Mouse (Mus musculus) ZHBTc4 (cell line): ENCODE measurements around the gene Usp31.

Source experiments
- DNase-seq: peaks from one replicate; pipeline ENCODE4 v3.0.0-alpha.2; 2011; ENCODE audit warnings: low read depth, low spot score

Usp31 gene

DNA sequence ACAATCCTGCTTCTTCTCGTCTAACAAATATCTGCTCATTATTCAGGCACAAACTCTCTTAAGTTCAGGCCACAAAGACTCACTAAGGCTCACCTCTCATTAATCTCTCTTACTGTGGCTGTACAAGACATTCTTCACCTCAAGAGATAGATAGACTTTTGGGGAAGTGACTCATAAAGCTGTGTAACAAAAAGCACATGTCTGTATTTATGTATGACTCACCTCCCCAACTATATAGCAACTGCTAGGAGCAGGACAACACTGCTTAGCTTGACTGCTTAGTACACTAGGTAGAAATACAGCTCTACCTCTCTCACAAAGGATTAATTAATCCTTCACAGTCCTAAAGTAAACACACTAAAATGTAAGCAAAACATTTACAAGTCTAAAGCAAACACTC, 46.3 kb downstream of the Usp31 start:
- no peak for DNase-seq

DNA sequence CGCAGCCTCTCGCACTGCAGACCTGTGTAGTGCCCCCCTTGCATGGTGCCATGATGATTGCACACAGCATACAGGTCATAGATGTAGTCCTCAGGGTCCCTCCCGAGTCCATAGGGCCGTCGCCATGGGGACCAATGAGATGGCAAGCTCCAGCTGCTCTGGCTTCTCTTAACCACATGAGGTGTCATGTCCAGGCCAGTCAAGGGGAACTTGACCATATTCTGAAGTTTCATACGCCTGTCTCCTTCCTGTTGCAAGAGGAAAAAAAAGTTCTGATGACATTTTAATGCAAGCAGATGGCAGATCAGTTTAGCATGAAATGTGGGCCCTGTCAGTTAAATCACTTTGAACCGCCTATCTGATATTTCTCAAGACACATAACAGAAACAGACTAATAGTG, 48.2 kb downstream of the Usp31 start:
- DNase-seq: no peak

DNA sequence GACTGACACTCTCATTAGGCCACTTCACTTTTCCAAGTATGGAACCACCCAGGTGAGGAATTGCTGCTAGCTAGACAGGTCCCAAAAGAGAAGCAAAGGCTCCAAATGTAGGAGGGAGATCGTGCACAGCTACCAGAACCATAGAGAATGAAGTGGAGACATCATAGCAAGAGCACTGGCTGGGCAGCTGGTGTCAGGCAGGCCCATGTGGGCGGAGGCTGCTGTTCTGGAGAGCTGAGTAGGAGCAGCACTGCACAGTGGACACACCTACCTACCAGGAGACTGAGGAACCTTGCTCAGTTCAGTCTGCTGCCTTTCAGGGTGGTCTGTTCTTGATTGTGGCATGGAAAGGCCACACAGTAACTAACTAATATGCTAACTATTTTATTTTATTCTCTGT, 52.4 kb downstream of the Usp31 start:
- DNase-seq: no peak

DNA sequence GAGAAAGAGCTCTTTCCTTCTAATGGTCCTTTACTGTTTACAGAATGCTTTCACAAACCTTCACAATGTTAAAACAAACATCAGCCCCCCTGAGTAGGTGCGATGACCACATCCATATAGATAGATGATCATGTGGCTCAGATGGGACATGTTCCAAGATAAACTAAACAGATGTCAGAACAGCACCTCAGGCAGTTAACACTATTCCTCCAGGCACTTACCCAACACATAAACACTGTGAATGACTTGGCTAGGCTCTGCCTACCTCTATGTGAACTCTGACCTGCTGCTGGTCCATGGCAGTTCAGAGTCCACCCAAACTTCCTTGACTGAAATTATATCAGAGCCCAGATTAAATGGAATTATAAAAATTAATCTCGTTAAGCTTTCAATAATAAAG, 54.4 kb downstream of the Usp31 start:
- no peak for DNase-seq

DNA sequence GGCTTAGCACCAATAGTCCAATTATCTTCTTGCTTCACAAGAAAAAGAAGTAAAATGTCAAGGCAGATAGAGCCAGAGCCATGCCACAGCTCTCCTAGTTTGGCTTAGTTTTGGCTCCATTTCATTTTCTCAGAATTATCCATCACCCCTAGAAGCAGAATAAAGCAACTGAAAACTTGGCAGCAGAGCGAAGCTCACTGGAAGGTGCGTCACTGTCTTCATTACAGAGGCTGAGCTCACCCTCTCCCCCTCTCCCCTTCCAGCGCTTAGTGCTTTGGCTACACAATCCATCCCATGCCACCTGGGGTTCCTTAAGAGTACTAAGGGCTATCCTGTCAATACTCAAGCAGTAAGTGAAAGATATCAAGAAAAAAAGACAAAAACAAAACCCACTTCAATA, 56.3 kb downstream of the Usp31 start:
- no peak for DNase-seq

DNA sequence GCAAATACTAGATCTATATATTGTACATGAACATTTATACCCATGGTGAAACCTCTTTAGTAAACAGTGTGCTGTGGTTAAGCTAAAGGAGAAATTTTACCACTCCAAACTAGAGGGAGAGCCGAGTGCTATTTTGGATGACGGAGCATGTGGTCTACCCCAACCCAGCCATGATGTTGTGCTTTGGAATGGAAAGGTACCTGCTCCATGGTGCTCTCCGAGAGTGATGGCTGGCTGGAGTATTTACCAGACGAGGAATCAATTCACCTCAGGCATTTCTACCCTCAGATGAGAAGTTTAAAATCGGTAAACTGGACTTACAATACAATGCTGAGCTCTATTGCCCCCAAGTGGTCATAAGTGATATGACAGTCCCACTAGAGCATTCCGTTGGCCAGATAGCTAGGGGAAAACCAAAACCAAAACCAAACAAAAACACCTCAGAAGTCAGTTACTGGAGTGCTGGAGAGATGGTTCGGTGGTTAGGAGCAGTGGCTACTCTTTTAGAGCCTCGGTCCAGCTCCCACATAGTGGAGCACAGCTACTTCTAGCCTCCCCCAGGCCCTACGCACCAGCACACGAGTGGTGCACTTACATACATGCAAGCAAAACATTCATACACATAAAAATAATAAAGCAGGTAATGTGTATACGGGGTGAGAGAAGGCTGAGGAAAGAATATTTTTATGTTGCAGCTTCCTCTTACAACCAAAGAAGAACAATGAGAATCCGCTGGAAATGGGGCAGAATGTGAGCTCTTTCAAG, 65.9 kb downstream of the Usp31 start:
- DNase-seq: peak; percentile 63

DNA sequence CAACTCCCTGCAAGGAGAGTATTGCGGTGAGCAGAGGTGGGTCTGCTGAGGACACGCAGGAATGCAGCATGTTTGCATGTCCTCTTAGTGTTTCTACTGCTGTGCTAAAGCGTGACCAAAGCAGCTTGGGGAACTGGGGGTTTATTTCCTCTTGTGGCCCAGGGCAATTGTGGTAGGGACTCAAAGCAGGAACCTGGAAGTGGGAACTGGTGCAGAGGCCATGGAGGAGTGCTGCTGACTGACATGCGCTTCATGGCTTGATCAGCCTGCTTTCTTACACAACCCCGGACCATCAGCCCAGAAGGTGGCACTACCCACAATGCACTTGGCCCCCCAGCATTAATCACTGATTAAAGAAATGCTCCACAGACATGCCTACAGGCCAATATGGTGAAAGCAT, 70.3 kb downstream of the Usp31 start:
- DNase-seq: no peak

DNA sequence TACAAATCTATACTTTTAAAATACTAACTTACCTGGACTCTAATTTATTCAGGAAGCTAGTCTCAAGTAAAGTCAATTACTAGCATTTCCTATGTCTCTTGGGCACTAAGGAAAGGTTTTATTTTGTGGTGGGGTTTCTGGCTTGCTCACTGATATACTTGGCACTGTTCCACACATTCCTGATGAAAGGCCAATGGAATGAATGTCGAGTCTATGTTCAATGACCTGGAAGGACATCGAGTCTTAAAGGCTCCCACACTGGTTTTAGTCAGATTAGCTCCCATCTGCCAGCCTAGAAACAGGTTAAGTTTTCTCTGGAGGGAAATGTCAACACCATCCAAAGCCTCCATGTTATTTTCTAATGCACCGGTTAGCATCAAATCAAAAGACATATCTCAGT, 72.8 kb downstream of the Usp31 start:
- DNase-seq: no peak

DNA sequence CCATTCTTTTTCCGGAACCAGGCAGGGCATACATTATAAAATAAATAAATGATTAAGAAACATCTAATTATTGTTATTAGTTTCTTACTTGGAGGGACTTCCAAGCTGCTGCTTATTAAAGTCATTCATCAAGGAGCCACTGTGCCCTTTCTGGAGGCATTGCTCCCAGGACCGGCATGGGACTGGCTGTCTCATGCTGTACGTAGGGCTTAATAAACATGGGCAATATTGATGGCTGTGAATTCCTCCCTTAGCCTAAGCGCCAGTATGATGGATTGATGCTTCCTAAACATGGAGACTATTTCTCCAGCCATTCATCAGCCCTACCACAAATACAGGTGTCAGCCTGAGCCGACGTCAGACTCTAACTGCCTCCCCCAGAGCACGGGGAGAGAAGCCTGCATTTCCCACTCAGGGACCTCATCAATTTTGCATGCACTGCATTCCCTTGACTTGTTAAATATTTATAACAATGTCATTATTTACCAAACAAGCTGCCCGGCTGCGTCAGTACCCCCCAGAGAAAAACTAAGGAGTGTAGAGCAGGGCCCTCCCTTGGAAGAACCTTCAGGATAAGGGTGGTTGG, 84.1 kb downstream of the Usp31 start:
- no peak for DNase-seq

DNA sequence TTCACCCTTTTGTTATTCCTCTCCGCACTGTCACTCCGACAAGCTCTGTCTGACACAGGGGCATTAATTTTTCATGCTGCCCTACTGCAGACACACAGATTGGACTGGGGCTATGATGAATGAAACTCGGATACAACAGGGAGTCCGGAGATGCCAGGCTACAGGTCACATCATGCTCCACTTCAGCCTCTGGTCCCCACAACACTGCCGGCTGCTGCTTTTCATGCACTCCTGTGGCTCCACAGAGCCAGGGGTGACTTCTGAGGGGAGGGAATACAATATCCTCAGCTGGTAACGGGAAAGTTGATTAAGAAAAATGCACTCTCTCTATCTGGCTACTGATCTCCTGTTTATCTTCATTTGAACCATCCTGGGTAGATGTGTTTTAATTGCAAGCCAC, 84.6 kb downstream of the Usp31 start:
- no peak for DNase-seq

DNA sequence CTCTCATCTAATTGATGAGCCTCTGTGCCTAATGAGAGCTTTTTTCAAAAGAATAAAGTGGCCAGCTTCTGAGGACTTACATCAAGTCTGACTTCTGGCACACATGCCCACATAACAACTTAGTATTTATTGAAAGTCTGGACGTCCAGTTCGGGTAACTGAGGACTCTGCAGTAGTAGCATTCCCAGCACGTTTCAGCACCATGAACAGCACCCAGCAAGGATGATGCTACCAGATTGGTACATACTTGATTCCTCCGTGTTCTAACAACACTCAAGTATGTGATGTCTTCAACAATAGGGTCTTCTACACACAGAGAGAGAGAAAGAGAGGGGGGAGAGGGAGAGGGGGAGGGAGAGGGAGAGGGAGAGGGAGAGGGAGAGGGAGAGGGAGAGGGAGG, 105.4 kb downstream of the Usp31 start:
- peak; percentile 49 for DNase-seq

DNA sequence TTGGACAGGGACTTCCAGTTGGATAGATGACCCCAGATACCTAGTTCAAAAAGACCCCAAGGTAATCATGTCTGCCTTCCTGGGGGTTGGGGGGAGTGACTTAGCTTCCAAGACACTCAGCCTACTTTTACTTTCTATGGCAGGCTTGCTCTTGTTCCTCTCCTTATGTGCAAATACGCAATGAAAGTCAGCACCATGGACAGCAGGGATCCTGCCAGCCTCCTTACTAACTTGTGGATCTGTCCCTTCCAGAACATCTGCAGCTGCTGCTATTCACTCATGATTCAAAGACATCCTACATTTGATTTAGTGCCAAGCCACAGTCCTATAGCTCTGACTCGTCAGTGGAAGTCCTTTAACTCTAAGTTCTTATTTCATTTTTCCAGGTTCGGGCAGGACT, 110.7 kb downstream of the Usp31 start:
- DNase-seq: peak; percentile 49

DNA sequence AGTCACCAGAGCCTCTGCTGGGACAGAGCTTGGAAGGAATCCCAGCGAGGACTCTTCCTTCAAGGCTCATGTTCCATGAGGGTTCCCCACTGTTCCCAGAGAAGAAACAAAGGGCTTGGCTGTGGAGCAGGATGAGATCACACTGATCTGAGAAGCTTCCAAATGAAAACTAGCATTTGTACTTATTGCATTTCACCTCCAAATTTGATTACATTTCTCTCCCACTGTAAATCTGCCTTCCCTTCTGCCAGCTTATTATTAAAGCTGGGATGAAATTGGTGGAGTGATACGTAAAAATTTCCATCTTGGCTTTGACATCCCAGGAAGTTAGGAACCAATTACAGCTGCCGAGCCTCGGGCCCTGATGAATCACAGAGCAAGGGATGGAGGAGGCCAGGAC, 111.6 kb downstream of the Usp31 start:
- DNase-seq: no peak

DNA sequence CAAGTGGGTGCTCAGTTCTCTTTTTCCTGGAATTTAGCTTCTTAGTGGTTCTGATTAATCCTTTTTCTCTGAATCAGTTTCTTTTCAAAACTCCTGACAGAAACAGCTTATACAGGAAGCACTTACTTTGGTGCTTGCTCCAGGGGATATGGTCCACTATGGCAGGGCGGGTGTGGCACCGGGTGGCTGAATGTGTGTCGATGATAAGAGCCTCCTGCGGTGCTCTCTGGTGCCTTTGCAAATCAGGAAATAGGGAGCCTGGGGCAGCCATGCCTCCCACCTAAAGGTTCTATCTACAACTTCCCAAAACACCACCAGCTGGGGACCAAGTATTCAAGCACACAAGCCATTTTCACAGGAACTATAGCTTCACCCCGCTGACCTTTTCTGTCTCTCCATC, 112.0 kb downstream of the Usp31 start:
- no peak for DNase-seq

DNA sequence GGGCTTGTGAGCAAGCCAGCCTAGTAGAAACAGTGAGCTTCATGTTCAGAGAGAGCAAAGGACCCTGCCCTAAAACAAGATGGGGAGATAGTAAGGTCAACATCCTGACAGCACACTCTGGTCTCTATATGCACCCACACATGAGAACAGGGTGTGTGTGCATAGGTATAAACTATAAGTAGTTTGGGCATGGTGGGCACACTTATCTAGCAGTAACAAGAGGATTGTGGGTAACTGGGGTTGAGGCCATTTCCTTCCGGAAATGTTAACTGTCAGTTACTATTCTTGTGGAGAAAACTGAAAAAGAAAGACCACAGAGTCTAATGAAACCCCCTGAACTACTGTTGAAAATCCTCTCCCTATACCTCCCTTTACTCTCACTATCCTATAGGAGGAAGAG, 112.4 kb downstream of the Usp31 start:
- no peak for DNase-seq
